Mouse (Mus musculus) kidney, postnatal 0 days (tissue): ENCODE data around the gene Ift140. TPM values are rescaled to one million over a fixed set of nuclear protein-coding genes. Genes with fewer than 3 reads are reported as not detected.

Experiments used
- ATAC-seq: fragments of 200-750 bp; cut with Nextera tagmentation; replicated peaks from 2 replicates; pipeline ENCODE4 v1.8.0; 2017; ENCODE audit warnings: low read depth, moderate number of reproducible peaks, moderate TSS enrichment, moderate library complexity; ENCODE audit not compliant: low FRiP score
- DNase-seq: peaks from one replicate; pipeline ENCODE4 v3.0.0-alpha.2; 2016; ENCODE audit warnings: low spot score
- H3K27ac ChIP-seq: fragments of 300-500 bp; sonication (generic); 2 replicates; pipeline ENCODE4 v1.5.1; 2014; ENCODE audit warnings: mild to moderate bottlenecking
- H3K27me3 ChIP-seq: fragments of 300-500 bp; sonication (generic); 2 replicates; pipeline ENCODE4 v1.6.1; 2014; ENCODE audit warnings: low read length, mixed read lengths; ENCODE audit not compliant: insufficient read depth
- H3K36me3 ChIP-seq: fragments of 300-500 bp; sonication (generic); 2 replicates; pipeline ENCODE4 v1.6.1; 2014; ENCODE audit warnings: low read length, mixed read lengths; ENCODE audit not compliant: insufficient read depth
- H3K4me1 ChIP-seq: fragments of 300-500 bp; sonication (generic); replicated peaks from 2 replicates; pipeline ENCODE4 v1.6.1; 2014; ENCODE audit warnings: antibody characterized with exemption, low read length, mixed read lengths; ENCODE audit not compliant: insufficient read depth
- H3K4me2 ChIP-seq: fragments of 300-500 bp; sonication (generic); 2 replicates; pipeline ENCODE4 v1.6.1; 2014; ENCODE audit warnings: mild to moderate bottlenecking, low read length, moderate library complexity, mixed read lengths
- H3K4me3 ChIP-seq: fragments of 300-500 bp; sonication (generic); replicated peaks from 2 replicates; pipeline ENCODE4 v1.5.1; 2014; ENCODE audit warnings: low read depth, low read length
- H3K9ac ChIP-seq: fragments of 300-500 bp; sonication (generic); 2 replicates; pipeline ENCODE4 v1.6.1; 2014; ENCODE audit warnings: low read depth, low read length
- H3K9me3 ChIP-seq: fragments of 300-500 bp; sonication (generic); replicated peaks from 2 replicates; pipeline ENCODE4 v1.6.1; 2016; ENCODE audit warnings: low read length, inconsistent platforms, mixed read lengths
- CTCF ChIP-seq: IDR thresholded peaks from 2 replicates; pipeline ENCODE4 v1.5.1; 2016; ENCODE audit warnings: antibody characterized with exemption, low read depth, mild to moderate bottlenecking, moderate library complexity
- WGBS: fragments of 180-500 bp; shearing (Covaris S2); extraction: QIAGEN DNeasy Blood & Tissue Kit; methylation state at CpG from one replicate; pipeline ENCODE4 v1.1.7; 2014; 5-methylcytosine and 5-hydroxymethylcytosine counted together
- polyA plus RNA-seq: library from polyadenylated mRNA; unstranded; fragments of >200 nt; fragmentation: Nextera tagmentation; extraction: Ambion mirVana; gene quantifications from 2 replicates; pipeline ENCODE4 v1.2.1, GENCODE M21; 2015

The Ift140 gene
- polyA plus RNA-seq, 1 experiment from 2014 or later: 10.1 TPM

GRCm38 (mm10) chr17:25111220-25111619, 95.3 kb downstream of the Ift140 start:
- 89% methylated on average over 5 of the region's 5 CpGs for WGBS
- TF ChIP-seq CTCF: no peak

GRCm38 (mm10) chr17:25111739-25112422, 96.0 kb downstream of the Ift140 start:
- H3K4me2 ChIP-seq: no peak overlapping the region
- H3K4me1 ChIP-seq: 0 out of 2 replicates have a peak, but pooled peaks cover 5% of the 10 kb centered on the region
- no peak overlapping the region for H3K9ac ChIP-seq
- peaks cover 9% of the 10 kb centered on the region; the same call in 1 of the 2 replicates for H3K36me3 ChIP-seq
- H3K27ac ChIP-seq: no peak overlapping the region
- ATAC-seq (no peak), DNase-seq (no peak)
- no peaks in the 10 kb centered on the region for H3K27me3 ChIP-seq
- TF ChIP-seq CTCF: no peak
- no peaks in the 10 kb centered on the region for H3K9me3 ChIP-seq
- H3K4me3 ChIP-seq: no peak overlapping the region
- 73% methylated on average over 8 of the region's 8 CpGs for WGBS

More at GRCm38 (mm10) chr17:25111220-25111619, 95.3 kb downstream of the Ift140 start:
- no peak overlapping the region for H3K4me2 ChIP-seq
- DNase-seq (no peak), ATAC-seq (no peak)
- no peak overlapping the region for H3K9ac ChIP-seq
- H3K27me3 ChIP-seq: no peaks in the 10 kb centered on the region
- H3K36me3 ChIP-seq: peaks cover 9% of the 10 kb centered on the region; the same call in 1 of the 2 replicates
- H3K4me1 ChIP-seq: 0 out of 2 replicates have a peak, but pooled peaks cover 5% of the 10 kb centered on the region
- no peaks in the 10 kb centered on the region for H3K9me3 ChIP-seq
- no peak overlapping the region for H3K4me3 ChIP-seq
- no peak overlapping the region for H3K27ac ChIP-seq

GRCm38 (mm10) chr17:25112423-25112810, 96.5 kb downstream of the Ift140 start:
- Histone ChIP-seq H3K4me3 (no peak overlapping the region), H3K4me2 (no peak overlapping the region), H3K9me3 (no peaks in the 10 kb centered on the region), H3K36me3 (peaks cover 9% of the 10 kb centered on the region; the same call in 1 of the 2 replicates), H3K27ac (no peak overlapping the region), H3K4me1 (0 out of 2 replicates have a peak, but pooled peaks cover 5% of the 10 kb centered on the region), H3K9ac (no peak overlapping the region), H3K27me3 (no peaks in the 10 kb centered on the region)
- 85% methylated on average over 3 of the region's 3 CpGs for WGBS
- no peak for TF ChIP-seq CTCF
- ATAC-seq (no peak), DNase-seq (no peak)

- Histone ChIP-seq H3K27ac (peak overlapping the region; percentile 93), H3K4me2 (peak overlapping the region; percentile 77), H3K9me3 (no peaks in the 10 kb centered on the region), H3K36me3 (peaks cover 3% of the 10 kb centered on the region; the same call in 1 of the 2 replicates), H3K4me1 (0 out of 2 replicates have a peak, but pooled peaks cover 5% of the 10 kb centered on the region), H3K9ac (peak overlapping the region; percentile 67), H3K4me3 (peak overlapping the region; percentile 38), H3K27me3 (no peaks in the 10 kb centered on the region)
- no peak for TF ChIP-seq CTCF
- WGBS: 5% methylated on average over 23 of the region's 23 CpGs
- ATAC-seq (peak; percentile 65), DNase-seq (peak; percentile 65)
These were observed 99.2 kb downstream of the Ift140 start for GRCm38 (mm10) chr17:25114908-25115645.

- Histone ChIP-seq H3K4me1 (0 out of 2 replicates have a peak, but pooled peaks cover 5% of the 10 kb centered on the region), H3K36me3 (peaks cover 2% of the 10 kb centered on the region; the same call in 1 of the 2 replicates), H3K4me3 (peak within 1 kb of the TSS; percentile 38), H3K27me3 (no peaks in the 10 kb centered on the region), H3K9me3 (no peaks in the 10 kb centered on the region), H3K9ac (peak within 1 kb of the TSS; percentile 67), H3K27ac (peak within 1 kb of the TSS; percentile 93), H3K4me2 (peak within 1 kb of the TSS; percentile 77)
- peak; percentile 94 for ATAC-seq
- WGBS: 5% methylated on average over 40 of the region's 40 CpGs
- TF ChIP-seq CTCF: no peak
- peak; percentile 96 for DNase-seq
These were observed 100.0 kb downstream of the Ift140 start, which contains the start of gene Telo2 for GRCm38 (mm10) chr17:25115664-25116432. Gene Telo2 (minus strand): TSS chr17:25115967.

- 42% methylated on average over 4 of the region's 4 CpGs for WGBS
- DNase-seq (no peak), ATAC-seq (no peak)
- H3K4me2 ChIP-seq: no peak overlapping the region
- H3K4me3 ChIP-seq: no peak overlapping the region
- 0 out of 2 replicates have a peak, but pooled peaks cover 5% of the 10 kb centered on the region for H3K4me1 ChIP-seq
- no peak overlapping the region for H3K27ac ChIP-seq
- H3K9me3 ChIP-seq: no peaks in the 10 kb centered on the region
- H3K9ac ChIP-seq: no peak overlapping the region
- H3K27me3 ChIP-seq: no peaks in the 10 kb centered on the region
- H3K36me3 ChIP-seq: no peaks in the 10 kb centered on the region
- TF ChIP-seq CTCF: peak; percentile 44; the same call in 1 of the 2 replicates
These were observed 101.4 kb downstream of the Ift140 start for GRCm38 (mm10) chr17:25117263-25117662.
